Mouse (Mus musculus): ENCODE results near the gene Mcpt1. TPM values are rescaled to one million over a fixed set of nuclear protein-coding genes. Genes with fewer than 3 reads are reported as not detected.
"Not testable (repeated sequence)": the region's sequence is repeated elsewhere in the genome, so short reads cannot be mapped to it uniquely, and the experiment has no call there.

Gene Mcpt1
- polyA plus RNA-seq (2012; rRNA removed), result not detected in 2 replicates

DNA sequence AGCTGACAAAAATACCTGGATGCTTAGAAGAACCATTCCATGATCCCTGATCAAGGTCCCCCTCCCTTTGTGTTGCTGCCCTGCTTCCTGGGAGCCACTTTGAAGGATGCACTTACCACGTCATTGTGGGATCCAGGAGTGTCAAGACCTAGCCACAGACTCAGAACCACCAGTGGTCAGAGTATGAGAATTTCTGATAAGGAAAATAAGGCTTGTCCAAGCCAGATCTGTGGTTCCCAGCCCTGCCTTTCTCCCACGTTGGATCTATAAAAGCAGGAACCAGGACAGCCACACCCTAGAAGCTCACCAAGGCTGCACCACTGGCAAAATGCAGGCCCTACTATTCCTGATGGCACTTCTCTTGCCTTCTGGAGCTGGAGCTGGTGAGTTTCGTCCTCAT, at the start of gene Mcpt1:
Gene Mcpt1, plus strand, starts transcription at position 301 of the 400 bp plus-strand sequence.
- H3K27me3 ChIP-seq (ENCODE audit: control insufficient read depth, insufficient read depth, low read length); DNase-seq; H3K27ac ChIP-seq (ENCODE audit: insufficient read depth, low read length); H3K4me1 ChIP-seq (ENCODE audit: control insufficient read depth, insufficient read depth, low read length); H3K4me3 ChIP-seq (replicated peaks; ENCODE audit: insufficient read depth, low read depth, low read length): not testable (repeated sequence)
- 86% methylated on average over 3 of the region's 3 CpGs for WGBS

DNA sequence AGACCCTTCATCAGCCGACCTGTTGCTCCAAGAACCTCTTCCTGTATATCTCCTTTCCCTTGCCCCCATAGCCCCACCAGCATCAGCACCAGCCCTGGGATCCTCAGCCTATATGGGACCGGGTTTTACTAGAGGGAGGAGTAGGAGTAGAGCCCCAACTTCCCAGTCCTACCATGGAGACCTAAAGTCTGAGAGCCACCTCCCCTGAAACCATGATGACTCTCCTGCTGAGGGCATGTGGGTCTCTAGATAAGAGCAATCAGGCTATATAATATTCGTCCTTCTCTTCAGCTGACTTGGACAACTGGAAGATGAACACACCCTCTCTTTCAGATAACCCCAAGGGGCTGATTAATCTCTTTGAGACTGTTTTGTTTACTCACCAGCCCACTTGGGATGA, 30.3 kb upstream of the Mcpt1 start:
- not testable (repeated sequence) for H3K27ac ChIP-seq (ENCODE audit: insufficient read depth, low read length); H3K27me3 ChIP-seq (ENCODE audit: control insufficient read depth, insufficient read depth, low read length); H3K4me3 ChIP-seq (replicated peaks; ENCODE audit: insufficient read depth, low read depth, low read length); H3K4me1 ChIP-seq (ENCODE audit: control insufficient read depth, insufficient read depth, low read length); DNase-seq
- whole genome bisulfite sequencing, result 78% methylated on average over 2 of the region's 3 CpGs

DNA sequence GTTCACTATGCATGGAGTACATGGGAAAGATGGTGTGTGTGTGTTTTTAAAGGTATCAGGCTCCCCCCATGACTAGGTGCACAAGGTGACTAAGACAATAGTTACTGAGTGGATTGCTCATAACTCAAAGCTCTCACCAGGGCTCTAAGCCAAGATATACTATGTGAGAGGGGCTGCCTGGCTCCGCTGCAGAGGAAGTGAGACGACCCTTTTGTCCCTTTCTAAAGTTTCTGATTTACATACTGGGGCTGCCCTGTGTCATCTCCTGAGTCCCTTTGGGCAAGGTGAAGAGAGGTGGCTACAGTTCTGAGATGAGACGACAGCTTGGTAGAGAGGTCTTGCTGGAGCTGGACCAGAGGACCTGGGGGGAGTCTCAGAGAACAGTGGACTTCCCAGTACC, 4.6 kb upstream of the Mcpt1 start:
- Histone ChIP-seq H3K27me3 (ENCODE audit: control insufficient read depth, insufficient read depth, low read length) (no peaks in the 10 kb centered on the region), H3K27ac (ENCODE audit: insufficient read depth, low read length) (no peak overlapping the region), H3K4me3 (replicated peaks; ENCODE audit: insufficient read depth, low read depth, low read length) (no peak overlapping the region), H3K4me1 (ENCODE audit: control insufficient read depth, insufficient read depth, low read length) (no peaks in the 10 kb centered on the region)
- 75% methylated on average over 3 of the region's 3 CpGs for WGBS
- no peak for DNase-seq
- no peak for TF ChIP-seq CTCF (IDR thresholded peaks at IDR 0.05; ENCODE audit: borderline replicate concordance, insufficient read depth, low read depth, low read length)
- no peak for TF ChIP-seq POLR2A (IDR thresholded peaks at IDR 0.05; ENCODE audit: borderline replicate concordance, insufficient read depth, low read length)

DNA sequence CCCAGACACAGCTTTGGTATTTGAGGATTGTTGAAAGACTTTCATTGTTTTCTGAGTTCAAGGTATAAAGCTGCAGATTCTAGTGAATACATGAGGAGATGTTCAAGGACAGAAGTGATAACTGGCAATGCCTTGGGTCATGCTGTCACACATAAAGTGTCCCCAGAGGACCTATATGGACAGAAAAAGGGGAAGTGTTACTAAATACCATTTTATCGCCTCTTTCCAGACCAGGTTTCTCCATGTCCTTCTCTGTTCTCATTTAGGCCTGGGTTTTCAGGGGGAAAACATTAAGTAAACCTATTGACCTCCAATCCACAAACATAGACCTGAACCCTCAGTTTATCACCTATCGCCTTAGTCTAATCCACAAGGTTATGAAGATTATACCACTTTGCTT, 3.8 kb upstream of the Mcpt1 start:
- TF ChIP-seq POLR2A (IDR thresholded peaks at IDR 0.05; ENCODE audit: borderline replicate concordance, insufficient read depth, low read length) (no peak), CTCF (IDR thresholded peaks at IDR 0.05; ENCODE audit: borderline replicate concordance, insufficient read depth, low read depth, low read length) (no peak)
- DNase-seq, result no peak
- no peaks in the 10 kb centered on the region for H3K27me3 ChIP-seq (ENCODE audit: control insufficient read depth, insufficient read depth, low read length)
- no peaks in the 10 kb centered on the region for H3K4me1 ChIP-seq (ENCODE audit: control insufficient read depth, insufficient read depth, low read length)
- no peak overlapping the region for H3K27ac ChIP-seq (ENCODE audit: insufficient read depth, low read length)
- no peak overlapping the region for H3K4me3 ChIP-seq (replicated peaks; ENCODE audit: insufficient read depth, low read depth, low read length)
- 89% methylated on average over 2 of the region's 2 CpGs for WGBS

DNA sequence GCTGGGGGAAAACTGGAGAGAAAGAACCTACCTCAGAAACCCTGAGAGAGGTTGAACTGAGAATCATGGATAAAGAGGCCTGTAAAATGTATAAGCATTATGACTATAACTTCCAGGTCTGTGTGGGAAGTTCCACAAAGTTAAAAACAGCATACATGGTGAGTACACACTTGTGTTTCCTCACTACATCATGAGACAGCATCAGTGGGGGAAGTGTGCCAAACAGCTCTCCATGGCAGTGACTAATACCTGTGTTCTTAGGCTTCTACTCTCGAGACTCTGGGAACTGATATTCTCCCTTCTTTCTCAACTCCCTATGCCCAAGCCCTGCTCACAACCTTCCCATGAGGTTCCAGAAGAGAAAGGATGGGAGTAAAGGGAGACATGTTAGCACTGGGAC, 1.7 kb downstream of the Mcpt1 start:
- no peaks in the 10 kb centered on the region for H3K4me1 ChIP-seq (ENCODE audit: control insufficient read depth, insufficient read depth, low read length)
- WGBS, result 76% methylated on average over 1 of the region's 1 CpGs
- TF ChIP-seq POLR2A (IDR thresholded peaks at IDR 0.05; ENCODE audit: borderline replicate concordance, insufficient read depth, low read length), result no peak
- TF ChIP-seq CTCF (IDR thresholded peaks at IDR 0.05; ENCODE audit: borderline replicate concordance, insufficient read depth, low read depth, low read length), result no peak
- no peaks in the 10 kb centered on the region for H3K27me3 ChIP-seq (ENCODE audit: control insufficient read depth, insufficient read depth, low read length)
- no peak overlapping the region for H3K27ac ChIP-seq (ENCODE audit: insufficient read depth, low read length)
- no peak overlapping the region for H3K4me3 ChIP-seq (replicated peaks; ENCODE audit: insufficient read depth, low read depth, low read length)
- no peak for DNase-seq

DNA sequence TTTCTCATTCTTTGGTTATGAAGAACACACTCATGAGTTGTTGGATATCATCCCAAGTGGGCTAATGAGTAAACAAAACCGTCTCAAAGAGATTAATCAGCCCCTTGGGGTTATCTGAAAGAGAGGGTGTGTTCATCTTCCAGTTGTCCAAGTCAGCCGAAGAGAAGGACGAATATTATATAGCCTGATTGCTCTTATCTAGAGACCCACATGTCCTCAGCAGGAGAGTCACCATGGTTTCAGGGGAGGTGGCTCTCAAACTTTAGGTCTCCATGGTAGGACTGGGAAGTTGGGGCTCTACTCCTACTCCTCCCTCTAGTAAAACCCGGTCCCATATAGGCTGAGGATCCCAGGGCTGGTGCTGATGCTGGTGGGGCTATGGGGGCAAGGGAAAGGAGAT, 3.5 kb downstream of the Mcpt1 start:
- 73% methylated on average over 4 of the region's 4 CpGs for WGBS
- H3K4me1 ChIP-seq (ENCODE audit: control insufficient read depth, insufficient read depth, low read length); H3K27me3 ChIP-seq (ENCODE audit: control insufficient read depth, insufficient read depth, low read length); H3K4me3 ChIP-seq (replicated peaks; ENCODE audit: insufficient read depth, low read depth, low read length); DNase-seq; H3K27ac ChIP-seq (ENCODE audit: insufficient read depth, low read length): not testable (repeated sequence)

DNA sequence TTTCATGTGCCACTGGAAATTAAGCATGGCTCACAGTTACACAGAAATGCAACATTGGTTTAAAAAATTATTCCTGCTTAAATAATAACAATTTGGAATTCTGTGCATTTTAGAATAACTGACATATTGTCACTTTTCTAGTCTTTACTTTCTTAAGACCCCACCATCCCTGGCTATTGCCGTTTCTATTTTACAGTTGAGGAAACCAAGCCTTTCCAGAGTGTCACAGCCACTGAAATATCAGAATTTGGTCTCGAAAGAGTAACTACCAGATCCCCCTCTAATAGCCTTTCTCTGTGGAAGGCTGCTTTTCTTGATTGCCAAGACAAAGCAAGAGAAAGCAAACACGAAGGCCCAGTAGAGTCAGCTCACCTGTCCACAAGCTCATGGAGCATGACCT, 12.6 kb downstream of the Mcpt1 start, which contains the start of gene Mcpt9:
Gene Mcpt9, minus strand, starts transcription at position 101 of the 400 bp plus-strand sequence.
- WGBS, result 77% methylated on average over 3 of the region's 3 CpGs

DNA sequence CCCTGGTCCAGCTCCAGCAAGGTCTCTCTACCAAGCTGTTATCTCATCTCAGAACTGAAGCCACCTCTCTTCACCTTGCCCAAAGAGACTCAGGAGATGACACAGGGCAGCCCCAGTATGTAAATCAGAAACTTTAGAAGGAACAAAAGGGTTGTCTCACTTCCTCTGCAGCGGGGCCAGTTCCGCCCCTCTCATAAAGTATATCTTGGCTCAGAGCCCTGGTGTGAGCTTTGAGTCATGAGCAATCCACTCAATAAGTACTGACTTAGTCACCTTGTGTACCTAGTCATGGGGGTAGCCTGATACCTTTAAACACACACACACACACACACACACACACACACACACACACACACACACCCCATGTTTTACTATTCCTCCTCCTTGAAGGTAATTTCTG, 16.7 kb downstream of the Mcpt1 start:
- 79% methylated on average over 2 of the region's 2 CpGs for WGBS
- no peak for TF ChIP-seq CTCF (IDR thresholded peaks at IDR 0.05; ENCODE audit: borderline replicate concordance, insufficient read depth, low read depth, low read length)
- TF ChIP-seq POLR2A (IDR thresholded peaks at IDR 0.05; ENCODE audit: borderline replicate concordance, insufficient read depth, low read length), result no peak

More for the DNA sequence above, 12.6 kb downstream of the Mcpt1 start, which contains the start of gene Mcpt9:
- H3K4me3 ChIP-seq (replicated peaks; ENCODE audit: insufficient read depth, low read depth, low read length); H3K27ac ChIP-seq (ENCODE audit: insufficient read depth, low read length); H3K27me3 ChIP-seq (ENCODE audit: control insufficient read depth, insufficient read depth, low read length); DNase-seq; H3K4me1 ChIP-seq (ENCODE audit: control insufficient read depth, insufficient read depth, low read length): not testable (repeated sequence)

DNA sequence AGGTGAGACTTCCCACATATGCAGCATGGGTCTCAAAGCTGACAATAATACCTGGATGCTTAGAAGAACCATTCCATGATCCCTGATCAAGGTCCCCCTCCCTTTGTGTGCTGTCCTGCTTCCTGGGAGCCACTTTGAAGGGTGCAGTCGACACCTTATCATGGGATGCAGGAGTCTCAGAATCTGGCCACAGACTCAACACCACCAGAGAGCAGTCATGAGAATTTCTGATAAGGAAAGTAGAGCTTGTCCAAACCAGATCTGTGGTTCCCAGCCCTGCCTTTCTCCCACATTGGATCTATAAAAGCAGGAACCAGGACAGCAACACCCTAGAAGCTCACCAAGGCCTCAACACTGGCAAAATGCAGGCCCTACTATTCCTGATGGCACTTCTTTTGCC, 24.0 kb downstream of the Mcpt1 start, which contains the start of gene Mcpt2:
Gene Mcpt2, plus strand, starts transcription at position 250 of the 400 bp plus-strand sequence.
- DNase-seq; H3K4me3 ChIP-seq (replicated peaks; ENCODE audit: insufficient read depth, low read depth, low read length); H3K27ac ChIP-seq (ENCODE audit: insufficient read depth, low read length); H3K4me1 ChIP-seq (ENCODE audit: control insufficient read depth, insufficient read depth, low read length); H3K27me3 ChIP-seq (ENCODE audit: control insufficient read depth, insufficient read depth, low read length): not testable (repeated sequence)
- 89% methylated on average over 1 of the region's 1 CpGs for WGBS

More for the DNA sequence above, 16.7 kb downstream of the Mcpt1 start:
- Histone ChIP-seq H3K4me1 (ENCODE audit: control insufficient read depth, insufficient read depth, low read length) (no peaks in the 10 kb centered on the region), H3K27ac (ENCODE audit: insufficient read depth, low read length) (no peak overlapping the region), H3K27me3 (ENCODE audit: control insufficient read depth, insufficient read depth, low read length) (no peaks in the 10 kb centered on the region), H3K4me3 (replicated peaks; ENCODE audit: insufficient read depth, low read depth, low read length) (no peak overlapping the region)
- DNase-seq, result no peak
